Comparison of ENCODE assay signal across 16 mouse cellular contexts in the genomic region with DNA sequence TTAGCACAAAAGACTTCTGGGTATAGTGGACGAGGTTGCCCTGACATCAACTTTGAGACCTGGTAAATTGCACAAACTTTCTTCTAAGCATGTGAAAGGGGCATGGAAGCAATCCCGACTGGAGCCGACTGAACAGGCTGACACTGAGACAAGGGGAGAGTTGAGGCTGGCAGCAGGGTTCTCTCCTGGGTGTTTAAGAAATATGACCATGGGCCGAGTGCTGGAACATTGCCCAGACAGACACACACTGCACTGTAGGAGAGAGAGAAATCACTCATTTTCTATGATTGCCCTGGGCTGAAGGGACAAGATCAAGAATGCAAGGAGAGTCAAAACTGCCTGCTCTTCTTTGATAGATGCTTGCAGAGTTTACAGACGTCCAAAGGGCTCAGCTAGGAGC. TPM values are rescaled to one million over a fixed set of nuclear protein-coding genes. Genes with fewer than 3 reads are reported as not detected.
DNase-seq lines count a peak whose midpoint lies in the region; ATAC-seq and TF ChIP-seq lines count a peak whose summit lies in the region.
"Had no signal": no experiment of that assay in that cellular context is flagged by ENCODE, and none has a peak within 500 bp of the region (broad histone marks: within the 10 kb centered on the region; RNA-seq: fewer than 3 reads in every experiment).

No protein-coding gene starts in this region.

- no peak overlapping the region for H3K4me2 ChIP-seq in hindbrain, embryonic 13.5 days
- no peak overlapping the region for H3K4me2 ChIP-seq in hindbrain, embryonic 11.5 days (replicated peaks; ENCODE audit: low read depth, low read length)
- no peak overlapping the region for H3K4me2 ChIP-seq in neural tube, embryonic 13.5 days
- no peak overlapping the region for H3K4me2 ChIP-seq in neural tube, embryonic 15.5 days
- H3K4me2 ChIP-seq in intestine, postnatal 0 days (replicated peaks; ENCODE audit: low read depth): no peak overlapping the region
- H3K4me2 ChIP-seq: kidney, embryonic 15.5 days had no signal

- H3K9me3 ChIP-seq in hindbrain, embryonic 13.5 days: no peaks in the 10 kb centered on the region
- H3K9me3 ChIP-seq in hindbrain, embryonic 11.5 days (ENCODE audit: control insufficient read depth, low read length): no peaks in the 10 kb centered on the region
- H3K9me3 ChIP-seq in neural tube, embryonic 13.5 days: no peaks in the 10 kb centered on the region
- no peaks in the 10 kb centered on the region for H3K9me3 ChIP-seq in neural tube, embryonic 15.5 days (replicated peaks)
- H3K9me3 ChIP-seq in intestine, postnatal 0 days (ENCODE audit: control insufficient read depth): no peaks in the 10 kb centered on the region
- H3K9me3 ChIP-seq: heart, embryonic 10.5 days; kidney, embryonic 15.5 days had no signal

- TF ChIP-seq CTCF in intestine, postnatal 0 days (IDR thresholded peaks at IDR 0.05; ENCODE audit: low read depth): no peak

- H3K4me1 ChIP-seq in hindbrain, embryonic 13.5 days (replicated peaks): peaks cover 10% of the 10 kb centered on the region
- H3K4me1 ChIP-seq in hindbrain, embryonic 11.5 days (replicated peaks; ENCODE audit: control insufficient read depth, insufficient read depth, low read length): no peaks in the 10 kb centered on the region
- H3K4me1 ChIP-seq in neural tube, embryonic 13.5 days (replicated peaks): peaks cover 18% of the 10 kb centered on the region
- H3K4me1 ChIP-seq in neural tube, embryonic 15.5 days: peaks cover 9% of the 10 kb centered on the region
- peaks cover 6% of the 10 kb centered on the region for H3K4me1 ChIP-seq in brown adipose tissue, adult 24 weeks (ENCODE audit: control insufficient read depth, insufficient read depth, insufficient read length, low read length)
- H3K4me1 ChIP-seq in intestine, postnatal 0 days (replicated peaks; ENCODE audit: control insufficient read depth, insufficient read depth, low read length): no peaks in the 10 kb centered on the region; the same call in 1 of the 2 replicates
- H3K4me1 ChIP-seq: heart, embryonic 10.5 days; kidney, embryonic 15.5 days had no signal

- 0 out of 2 replicates have a peak, but pooled peaks have one; percentile 39 for ATAC-seq in hindbrain, embryonic 13.5 days (ENCODE audit: low FRiP score)
- ATAC-seq in hindbrain, embryonic 11.5 days (ENCODE audit: low FRiP score): no peak
- peak; percentile 65 for ATAC-seq in neural tube, embryonic 13.5 days (ENCODE audit: low read depth)
- no peak for ATAC-seq in neural tube, embryonic 15.5 days (ENCODE audit: low FRiP score)
- ATAC-seq in intestine, postnatal 0 days: no peak
- ATAC-seq: inflammation-experienced regulatory T-cells, adult 6 months; liver, postnatal 0 days had no signal

- no peak overlapping the region for H3K27ac ChIP-seq in hindbrain, embryonic 13.5 days
- no peak overlapping the region for H3K27ac ChIP-seq in hindbrain, embryonic 11.5 days (ENCODE audit: low read depth, low read length)
- no peak overlapping the region for H3K27ac ChIP-seq in neural tube, embryonic 13.5 days (replicated peaks)
- H3K27ac ChIP-seq in neural tube, embryonic 15.5 days (replicated peaks): no peak overlapping the region
- peak overlapping the region; percentile 92; the same call in 1 of the 2 replicates for H3K27ac ChIP-seq in brown adipose tissue, adult 24 weeks (replicated peaks; ENCODE audit: low read depth, low read length)
- H3K27ac ChIP-seq in intestine, postnatal 0 days (ENCODE audit: low read depth, low read length): no peak overlapping the region
- H3K27ac ChIP-seq: heart, embryonic 10.5 days; kidney, embryonic 15.5 days; left cerebral cortex, adult 2 months had no signal

- H3K4me3 ChIP-seq in hindbrain, embryonic 13.5 days: no peak overlapping the region
- H3K4me3 ChIP-seq in hindbrain, embryonic 11.5 days (ENCODE audit: low read depth, low read length): no peak overlapping the region
- no peak overlapping the region for H3K4me3 ChIP-seq in neural tube, embryonic 13.5 days
- no peak overlapping the region for H3K4me3 ChIP-seq in neural tube, embryonic 15.5 days (replicated peaks)
- no peak overlapping the region for H3K4me3 ChIP-seq in brown adipose tissue, adult 24 weeks (ENCODE audit: insufficient read depth, low read depth, low read length)
- H3K4me3 ChIP-seq in intestine, postnatal 0 days (ENCODE audit: low read depth, low read length): no peak overlapping the region
- H3K4me3 ChIP-seq: heart, embryonic 10.5 days; kidney, embryonic 15.5 days; left cerebral cortex, adult 2 months had no signal

- H3K27me3 ChIP-seq in hindbrain, embryonic 13.5 days: 0 out of 2 replicates have a peak, but pooled peaks cover 2% of the 10 kb centered on the region
- H3K27me3 ChIP-seq in hindbrain, embryonic 11.5 days (ENCODE audit: control insufficient read depth, insufficient read depth, low read length): no peaks in the 10 kb centered on the region
- no peaks in the 10 kb centered on the region for H3K27me3 ChIP-seq in neural tube, embryonic 13.5 days
- H3K27me3 ChIP-seq in neural tube, embryonic 15.5 days (replicated peaks): no peaks in the 10 kb centered on the region
- H3K27me3 ChIP-seq in intestine, postnatal 0 days (replicated peaks; ENCODE audit: control insufficient read depth, insufficient read depth, low read length): no peaks in the 10 kb centered on the region
- H3K27me3 ChIP-seq: kidney, embryonic 15.5 days had no signal

- DNase-seq in hindbrain, embryonic 11.5 days (ENCODE audit: low spot score): no peak
- peak; percentile 34 to 43 for DNase-seq in adrenal gland, adult 18-20 months (ENCODE audit: low spot score in 2 of 2)
- DNase-seq: cerebellum, adult 9-11 months; gastrocnemius, postnatal 14 days; heart, postnatal 14 days; liver, postnatal 0 days; right cerebral cortex, postnatal 14 days had no signal

- H3K36me3 ChIP-seq in hindbrain, embryonic 13.5 days: no peaks in the 10 kb centered on the region
- no peaks in the 10 kb centered on the region for H3K36me3 ChIP-seq in hindbrain, embryonic 11.5 days (ENCODE audit: control insufficient read depth, insufficient read depth, low read length)
- H3K36me3 ChIP-seq in neural tube, embryonic 13.5 days: no peaks in the 10 kb centered on the region
- no peaks in the 10 kb centered on the region for H3K36me3 ChIP-seq in neural tube, embryonic 15.5 days
- H3K36me3 ChIP-seq in intestine, postnatal 0 days (ENCODE audit: control insufficient read depth, insufficient read depth): no peaks in the 10 kb centered on the region
- H3K36me3 ChIP-seq: heart, embryonic 10.5 days; kidney, embryonic 15.5 days had no signal

- WGBS in hindbrain, embryonic 13.5 days: 35% methylated on average over 5 of the region's 5 CpGs
- 60% methylated on average over 5 of the region's 5 CpGs for WGBS in hindbrain, embryonic 11.5 days
- WGBS in neural tube, embryonic 13.5 days: 25% methylated on average over 5 of the region's 5 CpGs
- WGBS in neural tube, embryonic 15.5 days: 17% methylated on average over 5 of the region's 5 CpGs
- 53% methylated on average over 5 of the region's 5 CpGs for WGBS in intestine, postnatal 0 days

- H3K9ac ChIP-seq in hindbrain, embryonic 13.5 days: no peak overlapping the region
- no peak overlapping the region for H3K9ac ChIP-seq in hindbrain, embryonic 11.5 days (ENCODE audit: low read depth, low read length)
- H3K9ac ChIP-seq in neural tube, embryonic 13.5 days: no peak overlapping the region
- no peak overlapping the region for H3K9ac ChIP-seq in neural tube, embryonic 15.5 days (replicated peaks)
- H3K9ac ChIP-seq in intestine, postnatal 0 days (ENCODE audit: low read depth, low read length): no peak overlapping the region
- H3K9ac ChIP-seq: kidney, embryonic 15.5 days; liver, postnatal 0 days had no signal

RNA-seq across cellular contexts. Expression of a gene that starts 40.1 kb away (rescaled TPM):
- 22.8 and 23.2 TPM in 2 replicates for polyA plus RNA-seq in hindbrain, embryonic 13.5 days (2015; fragmentation: Nextera tagmentation; extraction: Ambion mirVana)
- 27.7 and 30.2 TPM in 2 replicates for polyA plus RNA-seq in hindbrain, embryonic 11.5 days (2014; fragmentation: Nextera tagmentation; extraction: Ambion mirVana)
- 22.2 and 23.6 TPM in 2 replicates for polyA plus RNA-seq in neural tube, embryonic 13.5 days (2015; fragmentation: Nextera tagmentation; extraction: Ambion mirVana)
- 19.0 and 19.8 TPM in 2 replicates for polyA plus RNA-seq in neural tube, embryonic 15.5 days (2015; fragmentation: Nextera tagmentation; extraction: Ambion mirVana)
- total RNA-seq in adrenal gland, adult 18-20 months (2021): 10 to 100 TPM; 70.0 to 83.8 TPM
- polyA plus RNA-seq in brown adipose tissue, adult 24 weeks (2012; ENCODE audit: insufficient read depth, insufficient read length, missing spikeins): 69.9 and 86.7 TPM in 2 replicates
- polyA plus RNA-seq in intestine, postnatal 0 days (2015; fragmentation: Nextera tagmentation; extraction: Ambion mirVana): 39.6 and 42.5 TPM in 2 replicates

Comparison
In these comparisons a context has a peak if more than half of its experiments do, and no peak if none do; other contexts are left out.
1. ATAC-seq: peak in hindbrain, embryonic 13.5 days (single experiment) and neural tube, embryonic 13.5 days (single experiment); none in hindbrain, embryonic 11.5 days (single experiment), neural tube, embryonic 15.5 days (single experiment) and intestine, postnatal 0 days (single experiment).